Mouse (Mus musculus) midbrain, embryonic 13.5 days (tissue): ENCODE data around the gene Tmem182. TPM values are rescaled to one million over a fixed set of nuclear protein-coding genes. Genes with fewer than 3 reads are reported as not detected.

Experiments
- ATAC-seq: fragments of 200-750 bp; cut with Nextera tagmentation; 2 replicates; pipeline ENCODE4 v1.8.0; 2017; ENCODE audit warnings: mild to moderate bottlenecking, moderate TSS enrichment, moderate library complexity
- H3K27ac ChIP-seq: fragments of 300-500 bp; sonication (generic); 2 replicates; pipeline ENCODE4 v1.5.1; 2015; ENCODE audit warnings: inconsistent platforms, mild to moderate bottlenecking, moderate library complexity
- H3K27me3 ChIP-seq: fragments of 300-500 bp; sonication (generic); 2 replicates; pipeline ENCODE4 v1.6.1; 2015; ENCODE audit warnings: mild to moderate bottlenecking, inconsistent platforms
- H3K36me3 ChIP-seq: fragments of 300-500 bp; sonication (generic); 2 replicates; pipeline ENCODE4 v1.6.1; 2015; ENCODE audit warnings: mild to moderate bottlenecking, inconsistent platforms
- H3K4me1 ChIP-seq: fragments of 300-500 bp; sonication (generic); replicated peaks from 2 replicates; pipeline ENCODE4 v1.6.1; 2015; ENCODE audit warnings: inconsistent platforms
- H3K4me2 ChIP-seq: fragments of 300-500 bp; sonication (generic); replicated peaks from 2 replicates; pipeline ENCODE4 v1.6.1; 2015; ENCODE audit warnings: moderate library complexity, mild to moderate bottlenecking, inconsistent platforms
- H3K4me3 ChIP-seq: fragments of 300-500 bp; sonication (generic); replicated peaks from 2 replicates; pipeline ENCODE4 v1.5.1; 2015; ENCODE audit warnings: mild to moderate bottlenecking, inconsistent platforms
- H3K9ac ChIP-seq: fragments of 300-500 bp; sonication (generic); replicated peaks from 2 replicates; pipeline ENCODE4 v1.6.1; 2015; ENCODE audit warnings: mild to moderate bottlenecking, inconsistent platforms
- H3K9me3 ChIP-seq: fragments of 300-500 bp; sonication (generic); 2 replicates; pipeline ENCODE4 v1.6.1; 2016; ENCODE audit warnings: mild to moderate bottlenecking, inconsistent platforms
- WGBS: fragments of 180-500 bp; shearing (Covaris S2); methylation state at CpG from one replicate; pipeline ENCODE4 v1.1.7; 2015; 5-methylcytosine and 5-hydroxymethylcytosine counted together
- polyA plus RNA-seq: library from polyadenylated mRNA; unstranded; fragments of >200 nt; fragmentation: Nextera tagmentation; extraction: Ambion mirVana; gene quantifications from 2 replicates; pipeline ENCODE4 v1.2.1, GENCODE M21; 2015

The Tmem182 gene
- 0.05 TPM in 1 of 2 replicates, not detected in the other for polyA plus RNA-seq

DNA sequence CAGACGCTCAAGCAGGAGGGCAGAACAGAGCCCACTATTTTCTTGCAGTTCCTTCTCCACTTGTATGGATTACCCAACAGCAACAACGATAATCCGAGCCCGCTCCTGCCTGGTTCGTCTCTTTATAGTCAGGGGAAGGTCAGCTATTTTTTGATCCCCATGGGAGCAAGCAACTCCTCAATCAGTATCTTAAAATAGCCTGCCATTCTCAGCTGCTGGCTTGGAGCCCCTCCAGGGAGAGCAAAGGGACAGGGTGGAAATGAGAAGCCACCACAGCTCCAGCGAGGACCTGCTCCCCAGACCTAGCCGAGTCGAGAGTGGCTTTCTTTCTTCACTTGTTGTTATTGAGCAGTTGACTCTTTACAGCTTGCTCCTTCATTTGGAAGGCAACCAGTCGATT lies at the start of gene Tmem182:
Tmem182 (plus strand) TSS at position 251 of the 400 bp plus-strand sequence.
- H3K4me2 ChIP-seq = no peak within 1 kb of the TSS
- no peak within 1 kb of the TSS for H3K4me3 ChIP-seq
- H3K9ac ChIP-seq = no peak within 1 kb of the TSS
- H3K27me3 ChIP-seq = no peaks in the 10 kb centered on the region
- H3K36me3 ChIP-seq = no peaks in the 10 kb centered on the region
- no peaks in the 10 kb centered on the region for H3K4me1 ChIP-seq
- H3K27ac ChIP-seq = no peak within 1 kb of the TSS
- H3K9me3 ChIP-seq = no peaks in the 10 kb centered on the region
- WGBS = 73% methylated on average over 9 of the region's 9 CpGs
- ATAC-seq = no peak

DNA sequence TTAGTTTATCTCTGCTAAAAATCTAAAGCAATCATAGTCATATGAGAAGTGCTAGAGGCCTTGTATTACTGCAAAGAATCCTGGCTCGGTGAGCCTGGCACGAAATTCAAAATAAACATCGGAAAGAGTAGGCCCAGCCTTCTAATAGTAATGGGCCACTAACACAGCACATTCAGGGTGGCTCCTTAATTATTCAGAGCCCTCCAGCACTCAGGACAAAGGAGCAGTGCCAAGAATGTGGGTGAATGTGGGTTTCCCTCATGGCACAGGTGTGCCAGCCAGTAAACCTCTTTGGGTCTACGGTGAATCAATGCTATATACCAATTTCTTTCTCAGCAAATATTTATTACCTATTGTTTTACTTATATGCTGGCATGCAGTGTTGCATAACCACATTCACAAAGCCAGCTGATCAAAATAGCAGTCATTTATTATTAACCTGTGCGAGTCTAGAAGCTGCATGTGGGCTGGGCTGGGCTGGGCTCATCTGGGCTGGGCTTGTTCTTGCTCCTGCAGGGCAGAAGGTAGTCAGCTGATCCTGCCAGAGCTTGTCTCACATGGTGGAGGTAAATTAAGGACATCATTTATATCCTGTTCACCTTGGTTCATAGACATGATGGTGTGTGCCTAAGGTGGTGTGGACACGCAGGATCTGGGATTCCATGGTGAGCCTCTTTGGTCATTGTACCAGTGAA lies 45.5 kb upstream of the Tmem182 start:
- no peak overlapping the region for H3K4me3 ChIP-seq
- 91% methylated on average over 6 of the region's 6 CpGs for WGBS
- H3K36me3 ChIP-seq = no peaks in the 10 kb centered on the region
- no peak overlapping the region for H3K27ac ChIP-seq
- no peak overlapping the region for H3K4me2 ChIP-seq
- no peaks in the 10 kb centered on the region for H3K4me1 ChIP-seq
- no peaks in the 10 kb centered on the region for H3K27me3 ChIP-seq
- no peak for ATAC-seq
- no peak overlapping the region for H3K9ac ChIP-seq
- no peaks in the 10 kb centered on the region for H3K9me3 ChIP-seq

DNA sequence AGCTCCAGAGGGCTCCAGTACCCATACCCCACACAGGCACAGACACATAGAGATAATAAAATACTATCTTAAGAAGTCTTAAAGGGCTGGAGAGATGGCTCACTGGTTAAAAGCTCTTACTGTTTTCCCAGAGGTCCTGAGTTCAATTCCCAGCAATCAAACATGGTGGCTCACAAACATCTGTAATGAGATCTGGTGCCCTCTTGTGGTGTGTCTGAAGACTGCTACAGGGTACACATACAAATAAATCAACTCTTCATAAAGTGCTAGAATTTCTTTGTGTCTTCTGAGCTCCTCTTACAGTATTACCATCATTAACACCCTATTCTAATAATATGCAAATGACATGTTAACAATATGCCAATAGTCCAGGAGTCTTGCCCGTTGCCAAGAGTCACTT lies 41.4 kb upstream of the Tmem182 start:
- Histone ChIP-seq H3K4me3 (no peak overlapping the region), H3K27me3 (no peaks in the 10 kb centered on the region), H3K4me1 (no peaks in the 10 kb centered on the region), H3K9me3 (no peaks in the 10 kb centered on the region), H3K36me3 (no peaks in the 10 kb centered on the region), H3K27ac (no peak overlapping the region), H3K4me2 (no peak overlapping the region), H3K9ac (no peak overlapping the region)
- WGBS = 78% methylated on average over 1 of the region's 1 CpGs
- ATAC-seq = no peak

DNA sequence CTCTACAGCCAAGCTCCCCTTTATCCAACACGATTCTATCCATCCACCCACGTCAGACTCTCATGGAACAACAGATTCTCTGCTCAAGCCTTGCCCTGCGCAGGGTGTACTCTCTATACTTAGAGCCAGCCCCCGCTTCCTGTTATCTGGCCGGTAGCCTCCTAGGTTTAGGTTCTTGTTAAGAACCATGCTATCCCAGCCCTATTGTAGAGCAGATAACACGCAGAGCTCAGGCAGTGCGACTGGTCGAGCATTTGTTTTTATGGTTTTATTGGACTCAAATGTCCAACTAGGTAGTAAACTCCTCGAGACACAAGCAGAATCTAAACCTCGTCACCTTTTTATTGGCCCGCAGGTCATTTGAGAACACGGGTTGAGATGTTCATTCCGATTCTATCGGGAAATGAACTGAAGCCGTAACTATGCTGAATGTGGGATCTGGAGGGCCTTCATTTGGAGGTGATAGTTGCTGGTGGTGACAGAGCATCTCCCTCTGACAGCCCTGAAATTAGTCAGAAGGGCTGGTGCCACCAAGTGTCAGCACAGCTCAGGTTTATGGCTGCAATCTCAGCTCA lies 40.6 kb upstream of the Tmem182 start:
- H3K9ac ChIP-seq = no peak overlapping the region
- no peak overlapping the region for H3K4me2 ChIP-seq
- no peak for ATAC-seq
- H3K27me3 ChIP-seq = no peaks in the 10 kb centered on the region
- H3K9me3 ChIP-seq = no peaks in the 10 kb centered on the region
- no peak overlapping the region for H3K4me3 ChIP-seq
- WGBS = 92% methylated on average over 15 of the region's 15 CpGs
- H3K4me1 ChIP-seq = peaks cover 4% of the 10 kb centered on the region
- H3K36me3 ChIP-seq = no peaks in the 10 kb centered on the region
- no peak overlapping the region for H3K27ac ChIP-seq

DNA sequence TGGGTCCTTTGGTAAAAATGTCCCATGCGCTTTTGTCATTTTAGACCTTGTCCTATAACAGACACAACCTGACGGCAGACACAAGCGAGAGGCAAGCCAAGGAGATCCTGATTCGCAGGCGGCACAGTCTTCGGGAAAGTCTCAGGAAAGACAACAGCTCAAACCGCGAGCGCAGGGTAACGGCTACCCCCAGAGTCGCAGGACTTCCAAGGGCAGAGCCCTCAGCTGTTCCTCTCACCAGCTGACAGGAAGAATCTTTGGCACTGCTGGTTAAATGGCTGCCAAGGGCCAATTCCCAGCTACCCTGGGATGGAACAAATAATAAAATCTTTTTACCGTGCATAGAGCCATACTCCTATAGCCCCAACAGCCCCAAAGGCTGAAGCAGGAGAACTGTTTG lies 39.9 kb upstream of the Tmem182 start:
- no peaks in the 10 kb centered on the region for H3K9me3 ChIP-seq
- no peak overlapping the region for H3K4me3 ChIP-seq
- no peaks in the 10 kb centered on the region for H3K27me3 ChIP-seq
- WGBS = 91% methylated on average over 12 of the region's 12 CpGs
- H3K4me1 ChIP-seq = peaks cover 4% of the 10 kb centered on the region
- no peak for ATAC-seq
- no peak overlapping the region for H3K4me2 ChIP-seq
- no peaks in the 10 kb centered on the region for H3K36me3 ChIP-seq
- no peak overlapping the region for H3K27ac ChIP-seq
- no peak overlapping the region for H3K9ac ChIP-seq

DNA sequence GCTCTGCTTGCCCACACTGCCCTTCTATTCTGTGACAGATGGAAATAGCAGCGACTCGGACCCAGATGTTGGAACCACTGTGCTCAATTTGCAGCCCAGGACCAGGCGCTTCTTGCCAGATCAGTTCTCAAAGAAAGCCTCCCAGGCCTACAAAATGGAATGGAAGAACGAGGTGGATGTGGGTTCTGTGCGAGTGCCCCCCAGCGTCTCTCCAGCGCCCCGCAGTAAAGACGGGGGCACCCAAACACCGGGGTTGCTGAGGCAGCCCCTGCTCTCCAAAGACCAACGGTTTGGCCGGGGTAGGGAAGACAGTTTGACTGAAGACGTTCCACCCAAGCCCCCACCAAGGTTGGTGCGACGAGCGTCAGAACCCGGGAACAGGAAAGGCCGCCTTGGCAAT lies 37.8 kb upstream of the Tmem182 start:
- no peak overlapping the region for H3K27ac ChIP-seq
- H3K9me3 ChIP-seq = no peaks in the 10 kb centered on the region
- no peak overlapping the region for H3K9ac ChIP-seq
- peaks cover 4% of the 10 kb centered on the region for H3K4me1 ChIP-seq
- ATAC-seq = no peak
- no peak overlapping the region for H3K4me3 ChIP-seq
- no peaks in the 10 kb centered on the region for H3K27me3 ChIP-seq
- 87% methylated on average over 18 of the region's 18 CpGs for WGBS
- H3K36me3 ChIP-seq = no peaks in the 10 kb centered on the region
- no peak overlapping the region for H3K4me2 ChIP-seq

DNA sequence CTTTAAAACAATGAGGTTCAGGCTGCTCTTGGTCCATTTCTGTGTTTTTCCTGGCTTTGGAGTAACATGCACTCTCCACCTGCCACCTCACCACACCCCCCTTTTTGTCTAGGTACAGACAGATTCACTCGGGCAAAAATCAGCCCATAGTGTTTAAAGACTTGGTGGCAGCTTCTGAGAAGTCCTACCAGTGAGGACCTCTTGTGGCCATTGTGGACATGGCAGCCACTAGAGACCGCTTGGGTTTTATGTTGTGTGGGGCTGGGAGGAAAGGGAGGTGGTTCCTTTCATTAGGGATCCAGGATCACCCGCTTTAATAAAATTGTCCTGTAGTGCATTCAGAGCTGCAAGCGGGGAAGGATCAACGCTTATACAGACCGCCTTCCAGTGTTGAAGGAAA lies 36.8 kb upstream of the Tmem182 start:
- Histone ChIP-seq H3K9me3 (no peaks in the 10 kb centered on the region), H3K27ac (no peak overlapping the region), H3K4me1 (peaks cover 4% of the 10 kb centered on the region), H3K36me3 (peaks cover 4% of the 10 kb centered on the region), H3K9ac (no peak overlapping the region), H3K4me2 (no peak overlapping the region), H3K27me3 (no peaks in the 10 kb centered on the region), H3K4me3 (no peak overlapping the region)
- WGBS = 33% methylated on average over 6 of the region's 6 CpGs
- ATAC-seq = no peak

DNA sequence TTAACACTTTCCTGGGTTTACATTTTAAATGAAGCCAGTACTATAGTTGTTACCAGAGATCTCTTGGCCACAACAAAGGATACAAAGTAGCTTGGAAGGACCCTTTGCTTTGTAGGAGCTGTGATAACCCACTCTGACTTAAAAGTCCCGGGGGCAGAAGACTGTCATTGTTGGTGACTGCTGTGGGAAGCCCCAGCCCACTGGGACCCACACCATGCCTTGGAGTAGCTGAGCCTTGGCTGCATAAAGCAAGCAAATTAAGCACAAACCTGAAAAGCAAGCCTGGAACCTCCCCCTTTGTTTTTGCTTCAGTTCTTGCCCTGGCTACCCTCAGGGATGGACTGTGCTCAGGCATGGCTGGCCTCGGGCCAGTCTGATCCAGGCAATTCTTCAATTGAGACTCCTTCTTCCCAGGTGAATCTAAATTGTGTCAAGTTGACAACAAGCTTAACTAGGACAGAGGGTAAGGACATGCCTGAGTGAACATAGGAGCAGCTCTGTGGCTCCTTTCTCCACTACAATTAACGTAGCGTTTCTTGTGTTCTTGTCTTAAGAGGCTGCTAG lies 36.0 kb upstream of the Tmem182 start:
- no peak for ATAC-seq
- Histone ChIP-seq H3K4me3 (no peak overlapping the region), H3K4me2 (no peak overlapping the region), H3K27me3 (no peaks in the 10 kb centered on the region), H3K9ac (no peak overlapping the region), H3K36me3 (peaks cover 11% of the 10 kb centered on the region), H3K27ac (no peak overlapping the region), H3K9me3 (no peaks in the 10 kb centered on the region), H3K4me1 (peaks cover 4% of the 10 kb centered on the region)
- 59% methylated on average over 4 of the region's 4 CpGs for WGBS

DNA sequence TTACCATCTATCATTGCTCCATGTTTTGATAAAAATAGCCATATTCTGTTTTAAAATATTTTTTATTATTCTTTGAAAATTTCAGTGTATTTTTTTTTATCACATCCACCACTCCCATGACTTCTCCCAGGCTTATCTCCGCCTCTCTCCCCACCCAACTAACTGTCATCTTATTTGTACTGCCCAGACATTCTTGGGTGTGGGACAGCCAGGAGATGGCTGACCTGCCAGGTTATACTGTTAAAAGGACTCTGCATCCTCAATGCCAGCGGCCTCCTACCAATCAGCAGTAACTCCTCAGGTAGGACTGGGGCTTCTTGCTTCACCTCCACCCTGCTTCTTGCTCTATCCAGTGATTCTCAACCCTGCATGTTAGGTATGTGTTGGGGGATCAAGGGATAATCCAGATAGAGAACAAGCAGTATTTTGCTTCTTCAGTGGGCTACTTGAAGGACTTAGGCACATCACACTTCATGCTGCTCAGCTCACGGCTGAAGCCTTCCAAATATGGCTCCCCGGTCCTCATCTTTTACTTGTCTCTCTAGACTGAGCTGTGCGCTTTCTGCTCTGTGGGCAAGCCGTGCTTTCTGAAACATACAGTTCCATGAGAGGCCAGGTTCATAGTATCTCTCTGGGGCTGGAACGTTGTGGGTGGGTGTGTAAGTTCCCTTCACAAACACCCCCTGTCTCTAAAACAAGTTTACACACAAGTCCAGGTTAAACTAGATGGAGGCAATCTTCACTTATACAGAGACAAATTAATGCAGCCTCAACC lies 34.0 kb upstream of the Tmem182 start:
- Histone ChIP-seq H3K36me3 (peaks cover 11% of the 10 kb centered on the region), H3K9ac (no peak overlapping the region), H3K4me2 (no peak overlapping the region), H3K4me3 (no peak overlapping the region), H3K9me3 (no peaks in the 10 kb centered on the region), H3K4me1 (peaks cover 4% of the 10 kb centered on the region), H3K27ac (no peak overlapping the region), H3K27me3 (no peaks in the 10 kb centered on the region)
- no peak for ATAC-seq
- 89% methylated on average over 7 of the region's 7 CpGs for WGBS

DNA sequence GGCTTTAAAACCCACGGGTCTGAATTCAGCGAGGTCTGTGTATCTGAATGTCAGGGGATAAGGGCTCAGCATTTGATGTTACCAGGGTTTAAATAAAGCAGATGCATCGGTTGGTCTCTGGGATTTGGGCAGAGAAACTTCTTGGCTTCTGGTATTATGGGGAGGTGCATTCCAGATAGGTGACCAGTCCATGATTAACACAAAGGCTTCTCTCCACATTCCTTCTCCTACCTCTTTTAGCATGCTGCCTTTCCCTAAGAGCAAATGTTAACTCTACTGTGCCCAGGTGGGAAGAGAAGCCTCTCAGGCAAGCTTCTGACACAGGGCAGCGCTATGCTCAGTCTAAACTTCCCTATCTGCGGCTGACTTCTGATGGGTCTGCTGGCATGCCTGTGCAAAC lies 32.2 kb upstream of the Tmem182 start:
- H3K9ac ChIP-seq = no peak overlapping the region
- H3K4me2 ChIP-seq = no peak overlapping the region
- H3K27me3 ChIP-seq = no peaks in the 10 kb centered on the region
- peaks cover 11% of the 10 kb centered on the region for H3K36me3 ChIP-seq
- H3K4me3 ChIP-seq = no peak overlapping the region
- H3K4me1 ChIP-seq = peaks cover 4% of the 10 kb centered on the region
- 90% methylated on average over 5 of the region's 5 CpGs for WGBS
- no peak for ATAC-seq
- H3K27ac ChIP-seq = no peak overlapping the region
- H3K9me3 ChIP-seq = no peaks in the 10 kb centered on the region

DNA sequence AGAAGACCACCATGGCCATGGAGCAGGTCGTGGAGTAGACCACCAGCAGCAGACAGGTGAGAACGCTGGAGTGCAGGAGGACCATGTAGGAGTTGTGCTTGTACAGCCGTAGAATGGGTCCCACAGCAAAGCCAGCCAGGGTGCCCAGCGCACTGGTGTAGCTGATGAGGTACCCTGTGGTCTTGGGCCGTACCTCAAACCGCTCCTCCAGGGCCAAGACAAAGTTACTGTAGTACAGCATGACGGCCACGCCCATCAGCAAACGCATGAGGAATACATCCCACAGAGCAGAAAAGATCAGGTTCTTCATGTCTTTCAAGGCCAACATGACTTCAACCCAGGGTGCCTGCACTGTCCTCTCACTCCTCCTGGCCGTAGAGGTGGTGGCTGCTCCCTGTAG lies 31.4 kb upstream of the Tmem182 start:
- H3K4me3 ChIP-seq = no peak overlapping the region
- H3K27ac ChIP-seq = no peak overlapping the region
- H3K4me1 ChIP-seq = peaks cover 4% of the 10 kb centered on the region
- 93% methylated on average over 10 of the region's 10 CpGs for WGBS
- H3K4me2 ChIP-seq = no peak overlapping the region
- peaks cover 2% of the 10 kb centered on the region; the same call in 1 of the 2 replicates for H3K9me3 ChIP-seq
- peaks cover 18% of the 10 kb centered on the region for H3K36me3 ChIP-seq
- H3K27me3 ChIP-seq = no peaks in the 10 kb centered on the region
- no peak overlapping the region for H3K9ac ChIP-seq
- no peak for ATAC-seq

DNA sequence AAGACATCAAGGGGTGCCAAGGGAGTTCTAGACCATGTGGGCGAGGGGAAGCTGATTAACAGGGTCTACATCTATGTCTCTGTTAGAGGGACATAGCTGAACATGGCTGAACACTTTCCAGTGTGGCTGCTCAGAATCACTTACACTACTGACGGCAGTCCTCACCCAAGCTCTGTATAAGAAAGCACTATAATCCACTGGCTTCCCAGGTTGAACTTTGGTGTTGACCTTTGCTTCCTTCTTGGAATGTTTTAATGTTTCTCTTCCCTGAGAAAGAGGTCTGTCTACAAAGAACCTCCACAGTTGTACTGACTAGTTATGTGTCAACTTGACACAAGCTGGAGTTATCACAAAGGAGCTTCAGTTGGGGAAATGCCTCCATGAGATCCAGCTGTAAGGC lies 29.3 kb upstream of the Tmem182 start:
- Histone ChIP-seq H3K36me3 (peaks cover 34% of the 10 kb centered on the region), H3K27me3 (no peaks in the 10 kb centered on the region), H3K9ac (no peak overlapping the region), H3K4me3 (no peak overlapping the region), H3K27ac (no peak overlapping the region), H3K4me1 (no peaks in the 10 kb centered on the region), H3K4me2 (no peak overlapping the region), H3K9me3 (peaks cover 8% of the 10 kb centered on the region; the same call in 1 of the 2 replicates)
- 87% methylated on average over 2 of the region's 2 CpGs for WGBS
- no peak for ATAC-seq
